Mouse (Mus musculus) kidney, adult 2 months (tissue): Measurements from ENCODE around the gene Gpr152.
"Not testable (repeated sequence)": the region's sequence is repeated elsewhere in the genome, so short reads cannot be mapped to it uniquely, and the experiment has no call there.

Experiments
- CTCF ChIP-seq: fragments of 200-500 bp; conservative IDR thresholded peaks from 2 replicates; pipeline ENCODE4 v1.5.1; 2011; ENCODE audit warnings: low read depth, mild to moderate bottlenecking, control low read depth, low read length, moderate library complexity, mixed read lengths; ENCODE audit not compliant: insufficient read depth, insufficient read length
- POLR2A ChIP-seq: fragments of 200-500 bp; IDR thresholded peaks from one replicate; pipeline ENCODE4 v1.6.1; 2011; ENCODE audit warnings: low read depth, low read length, control low read depth

DNA sequence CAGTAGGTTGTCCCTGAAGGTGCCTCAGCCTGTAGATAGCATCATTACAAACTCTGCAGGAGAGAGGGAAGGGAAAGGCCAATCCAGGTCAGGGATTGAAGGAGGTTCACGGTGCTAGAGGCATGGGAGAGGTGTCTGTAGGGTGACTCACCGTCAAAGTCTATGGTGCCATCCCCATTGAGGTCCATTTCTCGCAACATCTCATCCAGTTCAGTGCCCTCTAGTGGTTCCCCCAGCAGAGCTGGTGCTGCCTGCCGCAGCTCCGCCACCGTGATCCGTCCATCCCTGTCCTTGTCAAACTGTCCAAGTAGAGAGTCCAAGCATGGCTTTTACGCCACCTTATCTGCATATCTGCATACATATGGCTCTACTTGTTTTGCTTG, 3.6 kb upstream of the Gpr152 start:
- peak; percentile 48 for TF ChIP-seq CTCF
- TF ChIP-seq POLR2A = not testable (repeated sequence)
